Comparison of ENCODE assay signal across 28 mouse cellular contexts in the genomic region with DNA sequence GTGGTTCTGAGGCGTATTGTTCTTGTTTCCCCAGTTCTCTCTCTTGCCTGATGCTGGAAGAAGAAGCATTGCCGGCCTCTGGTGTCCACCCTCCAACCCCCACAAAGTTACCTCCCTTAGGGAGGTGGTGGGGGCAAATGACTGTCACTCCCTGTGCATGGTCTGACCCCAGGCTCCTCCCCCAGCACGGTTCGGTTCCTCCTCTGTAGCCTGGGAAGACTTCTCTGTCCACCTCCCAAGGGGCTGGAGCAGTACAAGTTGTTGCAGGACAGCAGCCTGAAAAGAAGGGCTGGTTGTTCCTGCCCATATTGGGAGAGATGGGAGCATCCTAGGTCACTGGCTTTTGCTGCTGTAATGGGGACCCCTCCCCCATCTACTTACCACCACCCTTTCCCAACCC. TPM values are rescaled to one million over a fixed set of nuclear protein-coding genes. Genes with fewer than 3 reads are reported as not detected.
DNase-seq lines count a peak whose midpoint lies in the region; ATAC-seq and TF ChIP-seq lines count a peak whose summit lies in the region.
"Had no signal": no experiment of that assay in that cellular context is flagged by ENCODE, and none has a peak within 500 bp of the region (broad histone marks: within the 10 kb centered on the region; RNA-seq: fewer than 3 reads in every experiment).

No protein-coding gene starts in this region.

- no peaks in the 10 kb centered on the region for H3K4me1 ChIP-seq in kidney, postnatal 0 days (replicated peaks; ENCODE audit: insufficient read depth, low read length)
- H3K4me1 ChIP-seq in heart, embryonic 11.5 days (ENCODE audit: control insufficient read depth, insufficient read depth, low read length) = no peaks in the 10 kb centered on the region
- H3K4me1 ChIP-seq in hindbrain, embryonic 12.5 days = no peaks in the 10 kb centered on the region
- H3K4me1 ChIP-seq: embryonic facial prominence, embryonic 15.5 days; limb, embryonic 10.5 days; megakaryocyte, embryonic 14.5 days; neural tube, embryonic 13.5 days had no signal

- peak; percentile 29; the same call in 1 of the 2 replicates for ATAC-seq in kidney, postnatal 0 days (replicated peaks; ENCODE audit: low FRiP score, low read depth)
- ATAC-seq in heart, embryonic 11.5 days (replicated peaks; ENCODE audit: insufficient number of reproducible peaks, low FRiP score, low TSS enrichment) = 0 out of 2 replicates have a peak, but pooled peaks have one; percentile 20
- no peak for ATAC-seq in hindbrain, embryonic 12.5 days (ENCODE audit: low FRiP score)
- ATAC-seq: liver, postnatal 0 days had no signal

- H3K4me2 ChIP-seq in kidney, postnatal 0 days (ENCODE audit: low read length) = no peak overlapping the region
- H3K4me2 ChIP-seq in heart, embryonic 11.5 days = no peak overlapping the region
- H3K4me2 ChIP-seq in hindbrain, embryonic 12.5 days (replicated peaks) = no peak overlapping the region
- H3K4me2 ChIP-seq: embryonic facial prominence, embryonic 15.5 days; neural tube, embryonic 13.5 days had no signal

- H3K27me3 ChIP-seq in kidney, postnatal 0 days (ENCODE audit: insufficient read depth, low read length) = no peaks in the 10 kb centered on the region
- H3K27me3 ChIP-seq in heart, embryonic 11.5 days (ENCODE audit: control insufficient read depth, insufficient read depth, low read length) = no peaks in the 10 kb centered on the region
- no peaks in the 10 kb centered on the region for H3K27me3 ChIP-seq in hindbrain, embryonic 12.5 days
- H3K27me3 ChIP-seq: embryonic facial prominence, embryonic 15.5 days; megakaryocyte, embryonic 14.5 days; neural tube, embryonic 13.5 days had no signal

- no peaks in the 10 kb centered on the region for H3K9me3 ChIP-seq in kidney, postnatal 0 days (replicated peaks; ENCODE audit: low read length)
- H3K9me3 ChIP-seq in heart, embryonic 11.5 days (replicated peaks; ENCODE audit: control insufficient read depth, low read length) = no peaks in the 10 kb centered on the region
- no peaks in the 10 kb centered on the region for H3K9me3 ChIP-seq in hindbrain, embryonic 12.5 days (replicated peaks)
- H3K9me3 ChIP-seq: embryonic facial prominence, embryonic 15.5 days; limb, embryonic 10.5 days; megakaryocyte, embryonic 14.5 days; neural tube, embryonic 13.5 days had no signal

- 62% methylated on average over 4 of the region's 4 CpGs for WGBS in kidney, postnatal 0 days
- 84% methylated on average over 4 of the region's 4 CpGs for WGBS in heart, embryonic 11.5 days (ENCODE audit: insufficient replicate concordance)
- WGBS in hindbrain, embryonic 12.5 days = 87% methylated on average over 4 of the region's 4 CpGs

- DNase-seq in gastrocnemius, adult 18-20 months (ENCODE audit: low spot score) = peak; percentile 15
- no peak for DNase-seq in gastrocnemius, postnatal 4 days (ENCODE audit: low spot score in 2 of 2)
- DNase-seq in kidney, postnatal 0 days (ENCODE audit: low spot score) = no peak
- DNase-seq in kidney, postnatal 25 days = no peak
- DNase-seq in gastrocnemius, postnatal 25 days = peak; percentile 56
- no peak for DNase-seq in frontal cortex, postnatal 14 days (ENCODE audit: low spot score in 2 of 2)
- DNase-seq: adrenal gland, postnatal 25 days; B cell, adult 2 months; cerebellum, adult 11-12 months; cerebellum, postnatal 14 days; kidney, adult 11 months; kidney, postnatal 14 days; liver, postnatal 0 days; lung, postnatal 14 days; right cerebral cortex, postnatal 14 days; spleen, adult 18-20 months; thymus, postnatal 36 days had no signal

- H3K9ac ChIP-seq in kidney, postnatal 0 days (ENCODE audit: low read depth, low read length) = no peak overlapping the region
- no peak overlapping the region for H3K9ac ChIP-seq in heart, embryonic 11.5 days (ENCODE audit: low read depth, low read length)
- H3K9ac ChIP-seq in hindbrain, embryonic 12.5 days = no peak overlapping the region
- H3K9ac ChIP-seq: embryonic facial prominence, embryonic 15.5 days; liver, postnatal 0 days; neural tube, embryonic 13.5 days had no signal

- no peak overlapping the region for H3K4me3 ChIP-seq in kidney, postnatal 0 days (replicated peaks; ENCODE audit: low read depth, low read length)
- H3K4me3 ChIP-seq in heart, embryonic 11.5 days (ENCODE audit: low read depth, low read length) = no peak overlapping the region
- no peak overlapping the region for H3K4me3 ChIP-seq in hindbrain, embryonic 12.5 days
- H3K4me3 ChIP-seq: embryonic facial prominence, embryonic 15.5 days; left cerebral cortex, adult 2 months; limb, embryonic 10.5 days; megakaryocyte, embryonic 14.5 days; neural tube, embryonic 13.5 days had no signal

- no peak overlapping the region for H3K27ac ChIP-seq in kidney, postnatal 0 days
- H3K27ac ChIP-seq in heart, embryonic 11.5 days (ENCODE audit: low read depth, low read length) = no peak overlapping the region
- H3K27ac ChIP-seq in hindbrain, embryonic 12.5 days = no peak overlapping the region
- H3K27ac ChIP-seq: embryonic facial prominence, embryonic 15.5 days; left cerebral cortex, adult 2 months; limb, embryonic 10.5 days; neural tube, embryonic 13.5 days had no signal

- peaks cover 69% of the 10 kb centered on the region for H3K36me3 ChIP-seq in kidney, postnatal 0 days (ENCODE audit: insufficient read depth, low read length)
- H3K36me3 ChIP-seq in heart, embryonic 11.5 days (ENCODE audit: control insufficient read depth, insufficient read depth, low read length) = peaks cover 55% of the 10 kb centered on the region
- peaks cover 94% of the 10 kb centered on the region for H3K36me3 ChIP-seq in hindbrain, embryonic 12.5 days

- no peak for TF ChIP-seq CTCF in kidney, postnatal 0 days (IDR thresholded peaks at IDR 0.05; ENCODE audit: low read depth)

RNA-seq across cellular contexts. Expression of gene Ppp2r1a, which starts 20.3 kb away (rescaled TPM):
- total RNA-seq in gastrocnemius, adult 18-20 months (2021) = 100 to 1,000 TPM in 1 of 2 experiments, 10 to 100 TPM in 1; 94.8 to 112 TPM
- 100 to 1,000 TPM; 190 to 213 TPM for total RNA-seq in gastrocnemius, postnatal 4 days (2021)
- 315 and 339 TPM in 2 replicates for polyA plus RNA-seq in kidney, postnatal 0 days (2015; fragmentation: Nextera tagmentation; extraction: Ambion mirVana)
- 100 to 1,000 TPM in 1 of 2 experiments, 10 to 100 TPM in 1; 83.7 to 103 TPM for total RNA-seq in gastrocnemius, postnatal 25 days (2021)
- 360 and 399 TPM in 2 replicates for polyA plus RNA-seq in heart, embryonic 11.5 days (2014; fragmentation: Nextera tagmentation; extraction: Ambion mirVana)
- 490 and 499 TPM in 2 replicates for polyA plus RNA-seq in hindbrain, embryonic 12.5 days (2016; fragmentation: Nextera tagmentation; extraction: Ambion mirVana)

RNA-seq across cellular contexts. Expression of gene Vmn1r233, which starts 30.8 kb away (rescaled TPM):
- total RNA-seq in gastrocnemius, adult 18-20 months (2021) = not detected
- total RNA-seq in gastrocnemius, postnatal 4 days (2021) = not detected
- not detected in 2 replicates for polyA plus RNA-seq in kidney, postnatal 0 days (2015; fragmentation: Nextera tagmentation; extraction: Ambion mirVana)
- total RNA-seq in gastrocnemius, postnatal 25 days (2021) = not detected
- polyA plus RNA-seq in heart, embryonic 11.5 days (2014; fragmentation: Nextera tagmentation; extraction: Ambion mirVana) = not detected in 2 replicates
- not detected in 2 replicates for polyA plus RNA-seq in hindbrain, embryonic 12.5 days (2016; fragmentation: Nextera tagmentation; extraction: Ambion mirVana)
- total RNA-seq: adrenal gland, postnatal 25 days; heart, postnatal 36 days; layer of hippocampus, adult 8-10 months; left cerebral cortex, adult 2 months; liver, adult 2 months had no signal
- polyA plus RNA-seq: embryonic facial prominence, embryonic 15.5 days; limb, embryonic 10.5 days; liver, adult 2 months; liver, postnatal 0 days; neural tube, embryonic 13.5 days; stomach, embryonic 14.5 days had no signal

RNA-seq across cellular contexts. Expression of gene Zfp160, which starts 43.3 kb away (rescaled TPM):
- total RNA-seq in gastrocnemius, adult 18-20 months (2021) = 1 to 10 TPM; 5.6 to 6.6 TPM
- 10 to 100 TPM; 16.3 to 19.8 TPM for total RNA-seq in gastrocnemius, postnatal 4 days (2021)
- polyA plus RNA-seq in kidney, postnatal 0 days (2015; fragmentation: Nextera tagmentation; extraction: Ambion mirVana) = 10.9 and 12.9 TPM in 2 replicates
- 1 to 10 TPM; 6.4 to 7.3 TPM for total RNA-seq in gastrocnemius, postnatal 25 days (2021)
- polyA plus RNA-seq in heart, embryonic 11.5 days (2014; fragmentation: Nextera tagmentation; extraction: Ambion mirVana) = 9.2 and 11.8 TPM in 2 replicates
- 18.7 and 19.8 TPM in 2 replicates for polyA plus RNA-seq in hindbrain, embryonic 12.5 days (2016; fragmentation: Nextera tagmentation; extraction: Ambion mirVana)

RNA-seq across cellular contexts. Expression of gene Vmn1r232, which starts 45.9 kb away (rescaled TPM):
- total RNA-seq in gastrocnemius, adult 18-20 months (2021) = not detected
- not detected for total RNA-seq in gastrocnemius, postnatal 4 days (2021)
- not detected in 2 replicates for polyA plus RNA-seq in kidney, postnatal 0 days (2015; fragmentation: Nextera tagmentation; extraction: Ambion mirVana)
- not detected for total RNA-seq in gastrocnemius, postnatal 25 days (2021)
- polyA plus RNA-seq in heart, embryonic 11.5 days (2014; fragmentation: Nextera tagmentation; extraction: Ambion mirVana) = not detected in 2 replicates
- polyA plus RNA-seq in hindbrain, embryonic 12.5 days (2016; fragmentation: Nextera tagmentation; extraction: Ambion mirVana) = not detected in 2 replicates
- total RNA-seq: adrenal gland, postnatal 25 days; heart, postnatal 36 days; layer of hippocampus, adult 8-10 months; left cerebral cortex, adult 2 months; liver, adult 2 months had no signal
- polyA plus RNA-seq: embryonic facial prominence, embryonic 15.5 days; limb, embryonic 10.5 days; liver, adult 2 months; liver, postnatal 0 days; neural tube, embryonic 13.5 days; stomach, embryonic 14.5 days had no signal

Comparison
In these comparisons a context has a peak if more than half of its experiments do, and no peak if none do; other contexts are left out.
1. DNase-seq: peak in gastrocnemius, adult 18-20 months (single experiment) and gastrocnemius, postnatal 25 days (single experiment); none in gastrocnemius, postnatal 4 days (0 of 2), kidney, postnatal 0 days (single experiment), kidney, postnatal 25 days (0 of 2) and frontal cortex, postnatal 14 days (0 of 2).